Mouse (Mus musculus): ENCODE measurements at regions not wholly inside any gene's neighbourhood (a gene's known extent, or its start where the extent isn't known, plus 50 kb on each side); places are given as distances from the start of the nearest gene placed in this dataset.

- no peak for DNase-seq (ENCODE audit: low read depth)
Measured at GRCm38 (mm10) chr4:131373172-131373571, 429.0 kb downstream of the Matn1 start.

DNA sequence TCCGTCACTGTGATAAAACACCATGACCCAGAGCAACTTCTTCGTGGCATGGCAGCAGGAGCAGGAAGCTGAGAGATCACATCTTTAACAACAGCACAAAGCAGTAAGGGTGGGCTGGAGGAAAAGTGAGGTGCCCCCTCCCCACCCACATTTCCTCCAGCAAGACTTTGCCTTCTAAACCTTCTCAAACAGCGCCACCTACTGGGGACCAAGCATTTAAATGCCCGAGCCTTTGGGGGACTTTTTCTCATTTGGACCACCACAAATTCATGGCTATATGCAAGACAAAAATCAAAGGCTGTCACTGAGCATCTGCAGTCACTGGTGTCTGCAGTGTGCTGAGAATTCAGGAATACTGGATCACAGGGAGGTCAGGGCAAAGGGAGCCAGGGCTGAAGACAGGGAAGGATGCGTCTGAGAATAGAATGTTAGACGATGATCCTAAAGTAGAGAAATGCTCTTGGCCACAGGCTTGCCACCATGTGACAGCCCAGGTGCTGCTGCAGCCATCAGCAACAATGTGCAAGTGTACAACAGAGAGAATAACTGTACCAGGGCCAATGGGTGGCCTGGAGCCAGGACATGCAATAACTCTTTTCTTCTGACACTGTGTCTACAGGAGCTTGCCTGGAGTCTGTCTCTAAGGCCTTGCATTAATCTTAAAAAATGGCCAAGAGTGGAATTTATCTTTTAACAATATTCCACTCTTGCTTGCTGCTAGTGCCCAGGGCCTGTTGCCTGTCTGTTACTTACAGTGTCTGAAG lies 430.5 kb downstream of the Matn1 start:
- DNase-seq (ENCODE audit: low read depth) = peak; percentile 14

GRCm38 (mm10) chr4:131381063-131381462 lies 436.9 kb downstream of the Matn1 start:
- DNase-seq (ENCODE audit: low read depth) = no peak

- no peak for DNase-seq (ENCODE audit: low read depth)
Measured at GRCm38 (mm10) chr4:131381529-131381928, 437.3 kb downstream of the Matn1 start.

GRCm38 (mm10) chr4:131383862-131384261 lies 439.7 kb downstream of the Matn1 start:
- no peak for DNase-seq (ENCODE audit: low read depth)

DNA sequence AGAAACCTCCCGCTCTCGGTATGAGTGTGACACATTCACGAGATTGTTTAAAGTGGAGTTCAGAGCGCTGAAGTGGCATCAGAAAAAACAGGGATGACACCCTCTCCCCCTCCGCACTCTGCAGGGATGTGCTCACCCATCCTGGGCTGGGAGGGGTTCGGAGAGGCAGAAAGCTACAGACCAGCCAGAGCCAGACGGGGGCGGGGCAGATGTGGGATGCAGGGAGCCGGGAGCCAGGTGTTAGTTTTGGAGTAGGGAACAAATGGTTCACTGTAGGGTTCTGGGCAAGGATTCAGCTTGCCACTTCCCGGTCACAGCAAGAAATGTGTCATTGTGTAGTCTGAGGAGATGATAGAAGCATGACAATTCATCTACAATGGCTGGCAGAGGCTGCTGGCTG lies 442.8 kb downstream of the Matn1 start:
- no peak for DNase-seq (ENCODE audit: low read depth)

- DNase-seq (ENCODE audit: low read depth) = no peak
Measured at GRCm38 (mm10) chr4:131391119-131391923, 446.8 kb downstream of the Ptpru start.

- DNase-seq (ENCODE audit: low read depth) = no peak
Measured at GRCm38 (mm10) chr4:131391924-131392297, 446.2 kb downstream of the Ptpru start.

DNA sequence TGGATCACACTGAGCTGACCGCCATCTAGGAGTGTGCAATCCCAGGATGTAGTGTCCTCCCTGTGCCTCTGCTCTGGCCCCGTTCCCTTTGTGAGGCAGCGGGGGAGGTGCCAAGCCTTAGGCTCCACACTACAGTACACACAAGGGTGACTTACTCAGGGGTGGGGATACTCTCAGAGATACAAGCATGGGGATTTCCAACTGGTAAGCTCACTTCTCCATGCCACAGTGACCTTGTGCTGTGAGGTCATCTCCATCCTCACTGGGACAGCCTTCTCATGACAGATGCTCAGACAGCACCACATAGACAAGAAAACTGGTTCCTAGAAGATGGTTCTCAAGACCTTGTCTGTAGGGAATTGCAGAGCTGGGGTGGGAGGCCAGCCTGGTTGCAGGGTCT lies 445.6 kb downstream of the Ptpru start:
- no peak for DNase-seq (ENCODE audit: low read depth)

- no peak for DNase-seq (ENCODE audit: low read depth)
Measured at GRCm38 (mm10) chr4:131396226-131396840, 441.8 kb downstream of the Ptpru start.

DNA sequence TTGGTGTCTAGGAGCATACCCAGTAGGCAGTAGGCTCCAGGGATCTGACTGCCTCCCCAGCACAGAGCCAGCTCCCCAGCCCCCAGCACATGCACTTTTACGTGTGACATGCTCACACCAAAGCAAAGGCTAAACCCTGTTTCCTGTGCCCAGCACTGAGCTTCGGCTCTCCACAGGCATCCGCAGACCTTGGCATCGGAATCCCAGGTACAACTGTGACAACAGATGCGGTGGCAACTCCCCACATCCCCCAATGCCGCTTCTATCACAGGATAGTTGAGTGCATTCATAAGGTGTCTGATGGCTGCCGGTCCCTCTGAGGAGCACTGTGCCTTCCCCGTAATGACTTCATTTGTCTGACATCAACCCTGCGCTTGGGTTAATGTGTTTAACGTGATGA lies 440.9 kb downstream of the Ptpru start:
- DNase-seq (ENCODE audit: low read depth) = no peak

GRCm38 (mm10) chr4:131400756-131401155 lies 437.3 kb downstream of the Ptpru start:
- peak; percentile 28 for DNase-seq (ENCODE audit: low read depth)

- no peak for DNase-seq (ENCODE audit: low read depth)
Measured at GRCm38 (mm10) chr4:131401255-131401654, 436.8 kb downstream of the Ptpru start.

DNA sequence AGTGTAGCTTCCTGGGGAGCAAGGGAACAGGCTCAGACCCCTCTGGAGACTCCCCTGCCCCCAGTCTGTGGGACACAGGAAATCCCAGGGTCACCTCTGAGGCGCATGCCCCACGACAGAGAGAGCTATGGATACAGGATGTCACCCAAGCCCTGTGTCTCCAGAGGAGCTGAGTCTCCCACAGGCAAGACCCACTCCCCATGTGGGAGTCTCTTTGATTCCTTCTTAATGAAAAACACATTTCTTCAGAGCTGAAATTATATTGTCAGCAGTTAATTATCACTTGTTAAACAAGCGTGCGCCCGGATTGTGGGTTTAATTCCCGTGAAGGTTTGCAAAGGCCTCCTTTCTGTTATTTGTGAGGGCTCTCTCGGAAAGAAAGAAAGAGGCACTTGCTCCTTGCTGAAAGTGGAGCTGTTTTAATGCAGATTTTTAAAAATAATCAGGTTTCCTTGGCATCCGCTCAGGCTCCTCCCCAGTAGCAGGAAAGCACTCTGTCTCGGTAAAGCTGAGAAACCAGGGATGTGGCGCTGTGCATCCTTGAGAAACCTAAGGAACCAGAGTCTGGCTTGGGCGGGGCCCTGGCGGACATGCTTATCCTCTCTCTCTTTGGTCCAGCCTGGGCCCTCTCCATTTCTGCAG lies 432.6 kb downstream of the Ptpru start:
- no peak for DNase-seq (ENCODE audit: low read depth)

GRCm38 (mm10) chr4:131407464-131407863 lies 430.6 kb downstream of the Ptpru start:
- no peak for DNase-seq (ENCODE audit: low read depth)

- no peak for DNase-seq (ENCODE audit: low read depth)
Measured at GRCm38 (mm10) chr4:131408644-131409043, 429.4 kb downstream of the Ptpru start.

- peak; percentile 8 for DNase-seq (ENCODE audit: low read depth)
Measured at GRCm38 (mm10) chr4:131409805-131410204, 428.3 kb downstream of the Ptpru start.

GRCm38 (mm10) chr4:131411936-131412335 lies 426.2 kb downstream of the Ptpru start:
- no peak for DNase-seq (ENCODE audit: low read depth)

- no peak for DNase-seq (ENCODE audit: low read depth)
Measured at GRCm38 (mm10) chr4:131413380-131413779, 424.7 kb downstream of the Ptpru start.

DNA sequence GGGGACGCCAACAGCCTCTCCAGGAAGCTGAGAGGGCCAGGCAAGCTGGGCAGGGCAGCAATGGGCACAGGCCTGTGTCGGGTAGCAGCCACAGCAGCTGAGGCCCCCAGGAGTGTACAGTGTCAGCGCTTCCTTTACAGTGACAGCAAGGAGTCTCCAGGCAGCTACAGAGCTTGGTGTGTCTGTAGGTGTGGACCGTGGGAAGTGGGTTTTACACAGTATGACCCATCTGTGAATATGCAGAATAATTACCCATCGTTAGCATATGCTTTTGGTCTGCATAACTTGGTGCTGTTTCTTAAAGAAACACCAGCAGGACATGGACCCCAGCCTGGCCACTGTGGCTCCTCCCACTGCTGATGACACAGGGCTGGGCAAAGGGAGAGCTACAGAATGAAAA lies 422.6 kb downstream of the Ptpru start:
- DNase-seq (ENCODE audit: low read depth) = no peak

GRCm38 (mm10) chr4:131416209-131416608 lies 421.9 kb downstream of the Ptpru start:
- DNase-seq (ENCODE audit: low read depth) = no peak

- DNase-seq (ENCODE audit: low read depth) = no peak
Measured at GRCm38 (mm10) chr4:131417159-131417748, 420.8 kb downstream of the Ptpru start.
